Mouse (Mus musculus) WW6 (cell line): ENCODE measurements at regions not wholly inside any gene's neighbourhood (a gene's known extent, or its start where the extent isn't known, plus 50 kb on each side); places are given as distances from the start of the nearest gene placed in this dataset.

Experiments
- DNase-seq: peaks from one replicate; pipeline ENCODE4 v3.0.0-alpha.2; 2013; ENCODE audit warnings: low read depth, low spot score

GRCm38 (mm10) chr7:116857141-116857540, 353.0 kb downstream of the Nucb2 start:
- DNase-seq, result no peak

- no peak for DNase-seq
Measured at GRCm38 (mm10) chr7:116857744-116858143, 353.6 kb downstream of the Nucb2 start.

- no peak for DNase-seq
Measured at GRCm38 (mm10) chr7:116882268-116882964, 378.2 kb downstream of the Nucb2 start.

- no peak for DNase-seq
Measured at GRCm38 (mm10) chr7:116893846-116894245, 389.7 kb downstream of the Nucb2 start.

GRCm38 (mm10) chr7:116915797-116916196, 411.6 kb downstream of the Nucb2 start:
- no peak for DNase-seq

- no peak for DNase-seq
Measured at GRCm38 (mm10) chr7:116917921-116918670, 413.9 kb downstream of the Nucb2 start.

GRCm38 (mm10) chr7:116946448-116946847, 434.3 kb upstream of the Xylt1 start:
- no peak for DNase-seq

GRCm38 (mm10) chr7:116959196-116959895, 421.4 kb upstream of the Xylt1 start:
- DNase-seq, result no peak

- DNase-seq, result no peak
Measured at GRCm38 (mm10) chr7:116963839-116964238, 416.9 kb upstream of the Xylt1 start.

GRCm38 (mm10) chr7:116991351-116991750, 389.4 kb upstream of the Xylt1 start:
- no peak for DNase-seq

- no peak for DNase-seq
Measured at GRCm38 (mm10) chr7:116992166-116992565, 388.6 kb upstream of the Xylt1 start.

- no peak for DNase-seq
Measured at GRCm38 (mm10) chr7:116995770-116996169, 385.0 kb upstream of the Xylt1 start.

- no peak for DNase-seq
Measured at GRCm38 (mm10) chr7:117003167-117003566, 377.6 kb upstream of the Xylt1 start.

GRCm38 (mm10) chr7:117018349-117018748, 362.4 kb upstream of the Xylt1 start:
- DNase-seq, result no peak

- DNase-seq, result peak; percentile 13
Measured at GRCm38 (mm10) chr7:117021716-117022115, 359.1 kb upstream of the Xylt1 start.

GRCm38 (mm10) chr7:117044926-117045325, 335.9 kb upstream of the Xylt1 start:
- DNase-seq, result no peak

GRCm38 (mm10) chr7:117049249-117049648, 331.5 kb upstream of the Xylt1 start:
- peak; percentile 47 for DNase-seq

GRCm38 (mm10) chr7:117065771-117066170, 315.0 kb upstream of the Xylt1 start:
- DNase-seq, result no peak

- DNase-seq, result no peak
Measured at GRCm38 (mm10) chr7:117090911-117091550, 289.7 kb upstream of the Xylt1 start.

GRCm38 (mm10) chr7:117092860-117093259, 287.9 kb upstream of the Xylt1 start:
- DNase-seq, result no peak

GRCm38 (mm10) chr7:117097618-117098017, 283.2 kb upstream of the Xylt1 start:
- DNase-seq, result no peak

GRCm38 (mm10) chr7:117099041-117099440, 281.7 kb upstream of the Xylt1 start:
- DNase-seq, result no peak
